Comparison of ENCODE assay signal across 8 mouse cellular contexts in genomic region chr14:31564452-31565179, GRCm38 (mm10). TPM values are rescaled to one million over a fixed set of nuclear protein-coding genes. Genes with fewer than 3 reads are reported as not detected.
DNase-seq lines count a peak whose midpoint lies in the region; ATAC-seq and TF ChIP-seq lines count a peak whose summit lies in the region.

No protein-coding gene starts in this region.

- no peak overlapping the region for H3K4me3 ChIP-seq in heart, embryonic 10.5 days
- no peak overlapping the region for H3K4me3 ChIP-seq in kidney, postnatal 0 days (replicated peaks; ENCODE audit: low read depth, low read length)
- no peak overlapping the region for H3K4me3 ChIP-seq in neural tube, embryonic 11.5 days (ENCODE audit: low read depth, low read length)

- no peaks in the 10 kb centered on the region for H3K27me3 ChIP-seq in heart, embryonic 10.5 days (ENCODE audit: insufficient read depth, poor library complexity, severe bottlenecking)
- H3K27me3 ChIP-seq in kidney, postnatal 0 days (ENCODE audit: insufficient read depth, low read length), result no peaks in the 10 kb centered on the region
- no peaks in the 10 kb centered on the region for H3K27me3 ChIP-seq in neural tube, embryonic 11.5 days (ENCODE audit: control insufficient read depth, insufficient read depth, low read length)

- WGBS in heart, embryonic 10.5 days, result 12% methylated on average over 6 of the region's 6 CpGs
- WGBS in kidney, postnatal 0 days, result 6% methylated on average over 6 of the region's 6 CpGs
- WGBS in neural tube, embryonic 11.5 days, result 26% methylated on average over 6 of the region's 6 CpGs

- H3K27ac ChIP-seq in heart, embryonic 10.5 days, result peak overlapping the region; percentile 83
- peak overlapping the region; percentile 78 for H3K27ac ChIP-seq in kidney, postnatal 0 days
- no peak overlapping the region for H3K27ac ChIP-seq in neural tube, embryonic 11.5 days (ENCODE audit: low read depth, low read length)

- no peaks in the 10 kb centered on the region for H3K36me3 ChIP-seq in heart, embryonic 10.5 days
- no peaks in the 10 kb centered on the region for H3K36me3 ChIP-seq in kidney, postnatal 0 days (ENCODE audit: insufficient read depth, low read length)
- no peaks in the 10 kb centered on the region for H3K36me3 ChIP-seq in neural tube, embryonic 11.5 days (ENCODE audit: control insufficient read depth, insufficient read depth, low read length)

- H3K4me1 ChIP-seq in heart, embryonic 10.5 days, result peaks cover 51% of the 10 kb centered on the region
- peaks cover 26% of the 10 kb centered on the region; the same call in 1 of the 2 replicates for H3K4me1 ChIP-seq in kidney, postnatal 0 days (replicated peaks; ENCODE audit: insufficient read depth, low read length)
- H3K4me1 ChIP-seq in neural tube, embryonic 11.5 days (ENCODE audit: control insufficient read depth, insufficient read depth, low read length), result no peaks in the 10 kb centered on the region

- TF ChIP-seq CTCF in kidney, postnatal 0 days (IDR thresholded peaks at IDR 0.05; ENCODE audit: low read depth), result peak; percentile 34

- H3K9me3 ChIP-seq in heart, embryonic 10.5 days, result no peaks in the 10 kb centered on the region
- H3K9me3 ChIP-seq in kidney, postnatal 0 days (replicated peaks; ENCODE audit: low read length), result no peaks in the 10 kb centered on the region
- H3K9me3 ChIP-seq in neural tube, embryonic 11.5 days (ENCODE audit: control insufficient read depth, low read length), result no peaks in the 10 kb centered on the region

- peak; percentile 17 for DNase-seq in 3T3-L1 (ENCODE audit: low read depth, low spot score)
- peak; percentile 71 for DNase-seq in adrenal gland, adult 8-10 months
- peak; percentile 80 for DNase-seq in heart, embryonic 10.5 days (ENCODE audit: low spot score)
- peak; percentile 90 for DNase-seq in kidney, postnatal 0 days (ENCODE audit: low spot score)
- peak; percentile 40 for DNase-seq in neural tube, embryonic 11.5 days (ENCODE audit: low spot score)
- no peak for DNase-seq in layer of hippocampus, adult 9-10 months (ENCODE audit: low spot score)
- no peak for DNase-seq in right cerebral cortex, adult 2 months (ENCODE audit: low spot score in 2 of 2)
- DNase-seq in layer of hippocampus, postnatal 10 days (ENCODE audit: low spot score in 2 of 2), result no peak

- H3K4me2 ChIP-seq in kidney, postnatal 0 days (ENCODE audit: low read length), result no peak overlapping the region
- no peak overlapping the region for H3K4me2 ChIP-seq in neural tube, embryonic 11.5 days (ENCODE audit: low read depth)

- ATAC-seq in kidney, postnatal 0 days (replicated peaks; ENCODE audit: low FRiP score, low read depth), result peak; percentile 65
- ATAC-seq in neural tube, embryonic 11.5 days (ENCODE audit: insufficient read depth, low FRiP score, low TSS enrichment), result no peak

- H3K9ac ChIP-seq in kidney, postnatal 0 days (ENCODE audit: low read depth, low read length), result no peak overlapping the region
- H3K9ac ChIP-seq in neural tube, embryonic 11.5 days (ENCODE audit: low read length), result no peak overlapping the region

RNA-seq across cellular contexts. Expression of gene Colq, which starts 26.5 kb away (rescaled TPM):
- total RNA-seq in adrenal gland, adult 8-10 months (2022), result under 1 TPM in 1 of 4 experiments, not detected in 3; 0.10 TPM
- polyA plus RNA-seq in heart, embryonic 10.5 days (2016; fragmentation: Nextera tagmentation; extraction: Ambion mirVana), result 3.6 and 6.1 TPM in 2 replicates
- polyA plus RNA-seq in kidney, postnatal 0 days (2015; fragmentation: Nextera tagmentation; extraction: Ambion mirVana), result 1.3 TPM in 2 replicates
- 0.28 and 0.73 TPM in 2 replicates for polyA plus RNA-seq in neural tube, embryonic 11.5 days (2014; fragmentation: Nextera tagmentation; extraction: Ambion mirVana)
- under 1 TPM; 0.23 to 0.33 TPM for total RNA-seq in layer of hippocampus, postnatal 10 days (2021)

Comparison
In these comparisons a context has a peak if more than half of its experiments do, and no peak if none do; other contexts are left out.
1. DNase-seq: peak in 3T3-L1 (single experiment), adrenal gland, adult 8-10 months (single experiment), heart, embryonic 10.5 days (single experiment), kidney, postnatal 0 days (single experiment) and neural tube, embryonic 11.5 days (single experiment); none in layer of hippocampus, adult 9-10 months (single experiment), right cerebral cortex, adult 2 months (0 of 2) and layer of hippocampus, postnatal 10 days (0 of 2).